Mouse (Mus musculus): ENCODE data around the gene Tmed4.
"Not testable (repeated sequence)": the region's sequence is repeated elsewhere in the genome, so short reads cannot be mapped to it uniquely, and the experiment has no call there.

The Tmed4 gene

DNA sequence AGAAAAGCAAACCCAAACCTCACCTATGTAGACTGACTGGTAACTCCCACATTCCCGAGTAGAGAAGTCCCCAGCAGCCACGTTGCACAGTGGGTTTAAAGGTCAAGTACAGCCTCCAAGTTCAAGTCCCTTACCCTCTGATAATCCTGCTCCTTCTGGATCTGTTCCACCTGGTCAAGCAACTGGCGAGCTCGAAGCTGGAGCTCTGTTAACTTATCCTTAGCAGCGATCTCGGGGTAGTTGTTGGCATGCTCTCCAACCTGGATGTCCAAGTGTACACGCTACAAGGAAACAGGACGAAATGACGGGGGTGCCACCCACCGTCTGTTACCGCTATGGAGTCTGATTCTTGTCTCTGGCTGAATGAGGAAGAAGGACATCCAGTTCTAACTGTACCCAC, 1.1 kb downstream of the Tmed4 start:
- no peak for DNase-seq (ENCODE audit: low spot score in 2 of 2)

DNA sequence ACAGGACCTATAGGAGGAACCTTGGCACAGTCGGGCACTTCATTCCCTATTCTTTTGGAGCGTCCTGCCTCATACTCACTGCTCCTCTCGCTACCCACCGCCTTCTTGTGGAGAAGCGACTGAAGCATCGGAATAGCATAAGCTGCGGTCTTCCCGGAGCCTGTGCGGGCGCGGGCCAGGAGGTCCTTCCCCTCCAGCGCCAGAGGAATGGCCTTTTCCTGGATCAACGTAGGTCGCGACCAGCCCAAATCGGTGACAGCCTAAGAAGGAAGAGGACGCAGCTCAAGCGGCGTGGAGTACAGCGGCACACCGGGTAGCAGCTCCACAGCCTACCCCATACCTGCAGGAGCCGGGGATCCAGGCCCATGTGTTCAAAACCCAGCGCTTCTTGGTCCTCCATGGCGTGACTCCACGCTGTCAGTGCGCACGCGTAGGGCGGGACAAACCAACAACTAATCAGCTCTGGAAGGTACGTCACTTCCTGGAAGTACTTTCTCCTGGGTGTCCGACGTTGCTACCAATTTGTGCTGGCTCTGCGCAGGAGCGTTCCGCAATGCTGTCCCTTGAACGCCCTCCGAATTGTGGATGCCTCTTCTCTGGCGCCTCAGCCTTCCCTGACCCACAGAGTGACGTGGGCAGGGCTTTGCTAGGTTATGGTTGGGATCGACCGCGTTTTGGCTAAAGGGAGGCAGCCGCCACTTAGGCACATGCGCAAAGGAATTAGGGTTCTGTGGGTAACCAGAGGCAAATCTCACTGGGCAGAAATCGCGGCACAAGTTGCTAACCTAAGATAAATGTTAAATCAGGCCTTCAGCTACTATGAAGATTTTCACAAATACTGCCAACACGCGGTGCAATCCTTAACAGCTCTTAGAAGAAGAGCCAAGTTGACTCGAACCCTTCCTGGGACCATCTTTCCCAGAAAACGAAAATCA, 7.1 kb downstream of the Tmed4 start, which contains the start of gene Ddx56:
TSS of gene Ddx56 (minus strand) at position 453 of the 935 bp plus-strand sequence.
- DNase-seq (ENCODE audit: low spot score in 2 of 2) = peak; percentile 89 to 90

- DNase-seq (ENCODE audit: low spot score in 2 of 2) = no peak
Measured at GRCm38 (mm10) chr11:6266621-6267020, 8.0 kb downstream of the Tmed4 start.

- peak in 1 of 2 experiments; percentile 71 for DNase-seq (ENCODE audit: low spot score in 2 of 2)
Measured at GRCm38 (mm10) chr11:6261434-6262082, 13.1 kb downstream of the Tmed4 start.

DNA sequence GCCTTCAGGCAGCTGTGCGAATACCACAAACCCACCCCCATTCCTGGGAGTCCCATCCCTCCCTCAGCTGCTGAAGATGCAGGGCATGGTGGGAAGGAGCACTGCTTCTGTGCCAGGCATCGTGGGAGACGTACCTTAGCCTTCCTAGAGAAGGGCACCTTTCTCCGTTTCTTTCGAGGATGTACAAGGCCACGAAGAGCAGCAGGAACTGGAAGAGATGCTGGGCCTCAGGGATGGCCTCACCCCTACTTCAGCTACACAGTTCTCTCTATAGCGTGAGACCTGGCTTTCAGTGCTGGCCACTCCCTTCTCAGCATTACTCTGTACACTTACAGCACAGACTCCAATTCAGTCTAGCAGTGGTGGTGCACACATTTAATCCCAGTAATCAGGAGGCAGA, 15.3 kb downstream of the Tmed4 start:
- no peak for DNase-seq (ENCODE audit: low spot score in 2 of 2)

DNA sequence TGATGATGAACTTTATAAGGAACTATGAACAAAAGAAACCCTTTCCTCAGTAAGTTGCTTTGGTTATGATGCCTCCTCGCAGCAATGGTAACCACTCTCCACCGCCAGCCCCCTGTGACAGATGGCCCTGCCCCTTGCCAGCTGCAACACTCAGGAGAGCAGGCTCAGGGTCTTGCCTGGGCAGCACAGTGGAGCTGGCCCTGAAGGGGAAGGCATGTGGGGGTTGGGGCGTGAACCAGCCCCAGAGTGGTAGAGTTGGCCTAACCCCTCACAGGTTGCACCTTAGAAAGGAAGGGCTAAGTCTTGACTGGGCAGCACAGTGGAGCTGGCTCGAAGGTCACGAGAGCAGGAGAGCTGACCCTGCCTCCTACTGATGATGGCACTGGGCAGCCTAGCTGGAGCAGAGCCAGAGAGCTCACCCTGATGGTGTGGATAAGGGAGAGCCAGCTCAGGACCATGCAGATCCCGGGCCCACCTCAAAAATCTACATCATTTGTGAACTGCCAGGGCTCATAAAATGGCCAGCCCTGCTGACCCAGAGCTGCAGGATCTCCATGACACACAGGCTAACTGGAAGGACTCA, 18.1 kb downstream of the Tmed4 start:
- no peak for DNase-seq (ENCODE audit: low spot score in 2 of 2)

- DNase-seq (ENCODE audit: low spot score in 2 of 2) = not testable (repeated sequence)
Measured at GRCm38 (mm10) chr11:6254602-6255001, 20.1 kb downstream of the Tmed4 start.

DNA sequence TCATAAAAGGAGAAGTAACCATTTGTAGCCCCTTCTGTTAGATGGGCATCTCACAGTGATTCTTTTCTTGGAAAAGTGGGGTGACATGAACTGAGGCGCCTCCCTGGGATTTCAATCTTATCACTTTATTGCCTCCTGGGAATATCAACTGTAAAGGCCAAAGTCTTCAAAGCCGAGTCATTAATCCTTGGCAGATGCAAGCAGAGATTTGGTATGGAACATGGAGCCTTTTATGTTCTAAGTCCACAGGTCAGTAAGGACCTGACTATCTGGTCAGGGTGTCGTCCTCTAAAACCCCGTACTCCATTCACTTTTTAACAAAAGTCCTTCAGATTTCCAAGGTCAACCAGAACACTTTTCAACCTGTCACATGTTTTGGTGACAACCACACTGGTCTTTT, 21.8 kb downstream of the Tmed4 start:
- DNase-seq (ENCODE audit: low spot score in 2 of 2) = no peak

DNA sequence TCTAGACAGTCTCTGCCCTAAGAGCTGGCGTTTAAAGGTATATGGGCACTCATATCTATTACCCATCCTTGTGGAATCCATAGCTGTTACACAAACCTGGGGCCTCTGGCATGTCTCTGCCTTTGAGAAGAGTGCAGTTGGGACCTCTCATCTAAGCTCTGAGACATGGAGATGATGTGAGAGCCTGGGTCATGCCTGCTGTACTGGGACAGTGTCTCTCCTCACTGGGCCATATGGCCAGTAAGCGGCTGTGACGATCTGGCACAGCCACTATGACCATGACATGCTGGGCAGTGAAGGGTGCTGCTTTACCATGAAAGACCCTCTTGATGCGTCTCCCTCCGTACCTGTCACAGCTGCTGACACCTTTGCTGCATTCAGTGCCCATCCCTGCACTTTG, 22.4 kb downstream of the Tmed4 start:
- no peak for DNase-seq (ENCODE audit: low spot score in 2 of 2)

- no peak for DNase-seq (ENCODE audit: low spot score in 2 of 2)
Measured at GRCm38 (mm10) chr11:6244707-6245106, 30.0 kb downstream of the Tmed4 start.

DNA sequence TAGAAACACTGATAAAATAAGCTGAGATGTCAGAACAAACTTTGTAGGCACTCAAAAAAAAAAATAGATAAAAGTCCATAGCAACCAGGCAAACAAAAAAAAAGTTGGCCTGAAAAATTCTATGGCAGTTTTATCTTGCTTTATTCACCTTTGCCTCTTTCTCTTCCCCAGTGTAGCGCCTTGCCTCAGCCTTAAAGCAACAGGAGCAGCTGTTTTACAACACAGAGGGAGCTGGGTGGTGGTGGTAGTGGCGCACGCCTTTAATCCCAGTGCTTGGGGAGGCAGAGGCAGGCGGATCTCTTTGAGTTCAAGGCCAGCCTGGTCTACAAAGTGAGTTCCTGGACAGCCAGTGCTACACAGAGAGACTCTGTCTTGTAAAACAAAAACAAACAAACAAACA, 41.6 kb downstream of the Tmed4 start:
- no peak for DNase-seq (ENCODE audit: low spot score in 2 of 2)

GRCm38 (mm10) chr11:6230012-6230411, 44.7 kb downstream of the Tmed4 start, which contains the start of gene Npc1l1:
Npc1l1 (minus strand) TSS chr11:6230143.
- no peak for DNase-seq (ENCODE audit: low spot score in 2 of 2)

- DNase-seq (ENCODE audit: low spot score in 2 of 2) = no peak
Measured at GRCm38 (mm10) chr11:6224541-6225229, 50.0 kb downstream of the Tmed4 start.

DNA sequence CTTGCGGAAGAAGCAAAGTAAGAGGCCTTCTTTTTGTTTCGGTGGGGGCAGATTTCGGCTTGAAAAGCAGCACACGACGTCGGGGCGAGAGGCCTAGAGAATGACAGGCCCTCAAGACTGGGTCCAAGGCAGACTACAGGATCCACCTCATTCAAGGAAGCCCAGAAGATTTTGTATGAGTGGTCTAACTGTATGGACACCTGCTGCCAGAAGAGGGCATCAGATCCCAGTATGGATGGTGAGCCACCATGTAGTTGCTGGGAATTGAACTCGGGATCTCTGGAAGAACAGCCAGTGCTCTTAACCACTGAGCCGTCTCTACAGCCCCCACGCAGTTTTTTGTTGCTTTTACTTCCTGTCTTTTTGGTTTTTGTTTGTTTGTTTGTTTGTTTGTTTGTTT, 52.5 kb downstream of the Tmed4 start:
- DNase-seq (ENCODE audit: low spot score in 2 of 2) = no peak
